Mouse (Mus musculus) CH12F3 (cell line): ENCODE measurements around the gene 6330403K07Rik.

Experiments used
- in situ Hi-C: fragments of 300-500 bp; cut with MboI; formaldehyde crosslinking; loops from 2 replicates; pipeline ENCODE4 v1.14.3; 2020; ENCODE audit warnings: low sequenced_read_pairs

6330403K07Rik gene

DNA sequence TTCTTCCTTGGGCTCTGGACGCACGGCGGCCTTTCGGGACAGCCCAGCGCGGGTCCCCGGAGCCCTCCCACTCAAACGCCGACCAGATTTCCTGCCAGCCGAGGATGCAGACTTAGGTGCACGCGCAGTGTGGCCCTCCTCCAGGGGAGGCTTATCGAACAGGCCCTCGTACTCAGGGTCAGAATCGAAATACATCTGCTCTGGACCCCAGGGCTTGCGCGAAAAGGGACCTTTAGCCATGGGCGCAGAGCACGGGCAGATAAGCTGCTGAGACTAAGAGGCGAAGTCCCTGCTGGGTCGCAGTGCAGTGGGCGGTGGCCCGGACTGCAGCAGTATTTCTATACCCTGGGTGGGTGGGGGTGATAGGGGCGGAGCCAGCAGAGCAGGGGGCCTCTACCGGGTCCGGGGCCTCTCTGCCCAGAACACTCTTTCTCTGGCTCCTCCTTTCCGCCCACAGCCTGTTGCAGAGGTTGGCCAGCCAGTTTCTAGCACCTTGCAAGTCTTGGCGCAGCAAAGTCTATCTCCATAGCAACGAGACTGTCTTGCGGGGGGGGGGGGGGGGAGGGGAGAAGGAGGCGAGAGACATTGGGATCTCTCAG lies at the start of gene 6330403K07Rik:
Gene 6330403K07Rik, minus strand, starts transcription at position 351 of the 599 bp plus-strand sequence.
- in situ Hi-C loops: no loop called here

DNA sequence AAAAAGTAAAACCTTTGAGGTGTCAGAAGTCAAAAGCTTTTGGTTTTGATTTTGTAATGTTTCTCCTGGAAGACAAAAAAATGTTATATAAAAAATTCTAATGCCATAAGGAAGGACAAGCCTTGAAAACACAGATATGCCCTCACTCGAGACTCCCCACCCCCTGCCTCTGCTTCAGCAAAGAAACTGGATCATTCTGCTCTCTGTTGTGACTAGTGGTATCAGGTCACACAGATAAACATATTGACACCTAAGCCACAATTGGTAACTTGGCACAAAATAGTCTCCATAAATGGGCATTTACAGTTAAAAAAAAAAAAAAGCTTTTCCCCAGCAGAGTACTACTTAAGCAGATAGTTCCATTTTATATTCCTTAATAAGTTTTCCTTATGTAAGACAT lies 43.0 kb upstream of the 6330403K07Rik start:
- in situ Hi-C loops: no loop called here

DNA sequence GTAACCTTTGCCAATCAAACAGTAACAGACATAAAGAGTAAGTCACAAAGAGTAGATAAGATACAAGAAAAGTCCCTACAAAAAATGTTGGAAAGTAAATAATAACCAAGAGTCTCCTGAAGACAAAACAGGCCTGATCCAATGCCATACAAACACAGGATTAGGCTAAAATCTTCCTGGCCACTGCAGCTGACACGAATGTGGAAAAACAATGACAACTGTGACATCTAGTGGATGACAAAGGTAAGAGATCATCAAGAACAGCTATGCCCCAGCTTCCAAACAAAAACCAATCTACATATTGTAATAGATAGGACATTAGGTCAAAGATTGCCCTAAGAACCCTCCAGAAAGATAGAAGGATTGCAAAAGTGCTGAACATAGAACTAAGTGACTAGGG lies 19.2 kb upstream of the 6330403K07Rik start:
- in situ Hi-C loops: no loop called here

DNA sequence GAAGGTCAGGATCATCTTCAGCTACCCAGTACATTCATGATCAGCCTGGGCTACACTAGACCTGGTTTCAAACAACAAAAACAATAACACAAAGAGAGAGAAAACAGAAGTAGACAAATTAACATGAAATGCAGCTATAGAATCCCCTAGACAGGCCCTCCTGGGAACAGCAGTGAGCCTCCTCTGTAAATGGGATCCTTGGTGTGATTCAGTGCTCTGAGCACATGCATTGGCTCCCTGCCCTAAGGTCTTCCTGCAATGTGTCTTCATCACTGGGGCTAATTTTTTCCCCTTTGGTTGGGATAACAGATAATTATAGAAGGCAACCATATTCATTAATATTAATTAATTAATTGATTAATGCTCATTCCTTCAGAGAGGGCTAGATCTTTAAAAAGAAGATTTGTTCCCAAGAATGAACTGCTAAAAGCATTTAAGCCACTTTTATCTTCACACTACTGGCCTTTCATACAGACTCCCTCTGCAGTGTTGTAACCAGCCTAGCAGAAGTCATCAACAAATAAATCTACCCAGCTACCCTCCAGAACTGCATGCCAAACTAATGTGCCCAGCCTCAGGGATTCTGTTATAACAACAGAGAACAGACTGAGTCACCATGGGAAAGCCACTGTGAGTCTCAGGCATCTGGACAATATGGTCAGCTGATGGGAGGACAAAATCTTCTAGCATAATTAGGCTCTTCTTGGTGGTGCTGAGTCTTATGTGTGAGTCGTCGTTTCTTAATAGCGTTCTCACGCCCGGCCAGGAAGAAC lies 6.4 kb upstream of the 6330403K07Rik start:
- in situ Hi-C loops: no loop called here

DNA sequence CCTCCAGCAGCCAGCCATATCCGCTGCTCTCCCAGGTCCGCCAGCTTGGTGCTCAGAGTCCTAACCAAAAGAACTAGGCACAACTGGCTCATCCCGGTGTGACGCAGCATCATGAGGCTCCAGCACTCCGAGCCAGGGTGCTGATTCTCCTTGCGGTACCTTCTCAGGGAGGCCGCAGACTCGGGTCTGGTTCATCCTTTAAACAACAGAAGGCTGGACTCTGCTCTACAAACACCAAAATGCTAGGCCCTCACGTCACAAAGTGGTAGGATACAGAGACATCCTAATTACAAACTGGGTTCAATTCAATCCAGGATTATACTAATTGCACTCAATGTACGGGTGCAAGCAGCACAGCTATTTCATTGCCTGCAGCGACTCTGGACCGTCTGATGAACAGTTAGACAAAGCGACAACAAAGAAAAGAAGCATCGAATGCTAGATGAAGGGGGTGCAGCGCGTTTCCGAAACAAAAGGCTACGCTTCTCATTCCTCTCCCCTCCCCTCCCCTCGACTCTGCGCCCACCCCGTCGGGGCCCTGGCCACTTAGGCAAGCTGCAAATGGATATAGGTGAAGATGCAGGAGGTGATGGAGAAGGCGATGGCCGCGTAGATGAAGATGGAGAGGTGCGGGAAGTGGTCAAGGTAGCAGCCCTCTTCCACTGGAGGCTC lies 686 bp downstream of the 6330403K07Rik start:
- in situ Hi-C loops: no loop called here

DNA sequence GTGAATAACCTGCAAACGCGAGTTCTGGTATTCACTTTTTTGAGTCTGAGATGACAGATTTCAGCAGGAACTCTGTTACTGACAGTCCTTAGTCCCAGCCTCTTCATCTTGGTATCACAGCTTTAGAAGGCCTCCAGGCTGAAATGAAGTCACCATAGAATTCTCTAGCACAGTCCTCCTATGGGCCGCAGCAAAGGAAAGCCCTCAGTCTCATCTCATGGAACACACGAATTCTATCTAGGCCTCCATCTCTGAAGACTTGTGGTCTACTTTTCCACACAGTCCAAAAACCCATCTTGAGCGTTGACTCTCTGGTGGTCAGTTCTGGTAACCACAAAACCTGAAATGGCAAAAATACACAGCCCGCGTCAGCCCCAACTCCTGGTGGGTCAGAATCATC lies 1.2 kb downstream of the 6330403K07Rik start:
- in situ Hi-C loops: no loop called here

DNA sequence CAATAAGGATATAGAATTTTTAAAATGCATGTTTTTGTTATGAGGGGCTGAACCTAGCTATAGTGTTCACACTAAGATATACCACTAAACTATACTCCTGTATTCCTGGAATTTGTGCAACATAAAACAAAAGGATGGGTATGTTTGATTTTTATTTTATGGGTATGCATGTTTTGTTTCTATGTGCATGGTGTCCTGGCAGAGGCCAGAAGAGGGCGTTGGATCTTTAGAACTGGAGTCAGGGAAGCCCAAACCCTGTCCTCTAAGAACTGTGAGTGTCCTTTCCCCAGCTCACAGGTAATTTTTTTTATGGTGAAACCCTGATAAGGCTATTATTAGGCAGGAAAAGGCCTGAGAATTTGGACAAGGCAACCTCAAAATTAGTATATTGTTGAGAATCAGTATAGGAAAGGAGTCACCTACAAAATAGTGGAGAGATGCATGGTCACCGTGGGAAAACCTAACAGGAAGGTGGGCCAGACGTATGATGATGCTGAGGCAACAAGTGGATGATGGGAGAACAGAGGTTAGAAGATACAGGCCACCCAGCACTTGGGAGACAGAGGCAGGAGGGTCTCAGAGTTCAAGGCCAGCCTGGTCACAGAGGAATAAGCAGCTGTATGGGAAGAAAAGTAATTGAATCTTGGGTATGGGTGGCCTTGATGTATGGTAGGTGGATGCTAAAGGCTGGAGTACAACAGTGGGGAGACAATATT lies 3.8 kb downstream of the 6330403K07Rik start:
- in situ Hi-C loops: no loop called here

DNA sequence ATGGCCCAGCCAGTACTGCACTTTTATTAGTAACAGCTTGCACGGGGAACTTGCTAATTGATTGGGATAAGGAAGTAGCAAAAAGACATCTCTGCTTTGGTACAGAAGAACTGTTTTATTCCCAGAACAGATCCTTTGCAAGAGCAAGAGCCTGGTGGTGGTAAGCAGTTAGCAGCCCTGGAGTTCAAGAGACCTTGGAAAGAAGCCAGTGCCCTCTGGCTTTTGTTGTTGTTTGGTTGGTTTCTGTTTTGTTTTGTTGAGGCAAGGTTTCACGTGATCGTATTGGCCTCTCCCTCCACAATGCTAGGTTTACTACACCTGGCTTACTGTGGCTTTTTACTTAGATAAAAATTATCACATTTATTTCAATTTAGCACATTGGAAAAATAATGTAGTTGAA lies 5.0 kb downstream of the 6330403K07Rik start:
- in situ Hi-C loops: no loop called here

DNA sequence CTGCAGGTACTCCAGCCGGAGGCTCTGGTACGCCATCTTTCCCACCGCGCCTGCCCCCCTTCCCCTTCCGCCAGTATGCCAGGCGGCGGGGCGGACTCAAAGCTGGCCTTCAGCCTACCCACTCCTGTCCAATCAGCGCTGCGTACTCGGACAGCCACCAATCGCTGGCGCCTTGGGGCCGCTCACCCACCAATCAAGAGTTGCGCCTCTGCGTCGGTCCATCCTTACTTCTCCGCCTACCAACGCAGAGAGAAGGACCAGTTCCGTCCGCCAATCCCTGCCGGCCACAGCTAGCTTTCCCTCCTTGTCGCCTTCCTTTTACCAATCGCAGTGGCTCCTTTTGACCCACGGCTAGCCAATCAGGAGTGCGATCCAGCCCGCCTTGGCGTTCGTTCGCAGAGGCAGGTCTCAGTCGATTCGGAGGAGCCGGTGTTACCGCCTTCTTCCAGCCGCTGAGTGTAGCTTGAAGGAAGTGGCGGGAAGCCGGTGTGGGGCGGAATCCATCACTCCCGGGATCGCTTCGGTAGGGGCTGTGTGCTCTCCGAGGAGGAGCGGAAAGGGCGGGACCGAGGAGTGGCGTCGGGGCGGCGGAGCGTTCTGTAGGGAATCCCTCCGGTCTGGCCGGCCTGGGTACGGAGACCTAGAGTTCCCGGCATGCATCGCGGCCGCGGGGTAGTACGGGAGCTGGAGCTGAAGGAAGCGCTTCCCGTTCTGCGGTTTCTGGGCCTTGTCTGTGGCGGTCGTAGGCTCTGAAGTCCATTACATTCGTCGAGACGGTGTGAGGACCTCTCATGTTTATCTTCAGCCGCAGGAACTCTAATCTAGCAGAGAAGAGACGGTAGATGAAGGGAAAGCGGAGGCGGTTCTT lies 13.9 kb downstream of the 6330403K07Rik start, which contains the start of the genes Mis12 and Derl2:
Gene Mis12, plus strand, starts transcription at position 411 of the 868 bp plus-strand sequence.
Gene Derl2, minus strand, starts transcription at position 641 of the 868 bp plus-strand sequence.
- in situ Hi-C loops: no loop called here

DNA sequence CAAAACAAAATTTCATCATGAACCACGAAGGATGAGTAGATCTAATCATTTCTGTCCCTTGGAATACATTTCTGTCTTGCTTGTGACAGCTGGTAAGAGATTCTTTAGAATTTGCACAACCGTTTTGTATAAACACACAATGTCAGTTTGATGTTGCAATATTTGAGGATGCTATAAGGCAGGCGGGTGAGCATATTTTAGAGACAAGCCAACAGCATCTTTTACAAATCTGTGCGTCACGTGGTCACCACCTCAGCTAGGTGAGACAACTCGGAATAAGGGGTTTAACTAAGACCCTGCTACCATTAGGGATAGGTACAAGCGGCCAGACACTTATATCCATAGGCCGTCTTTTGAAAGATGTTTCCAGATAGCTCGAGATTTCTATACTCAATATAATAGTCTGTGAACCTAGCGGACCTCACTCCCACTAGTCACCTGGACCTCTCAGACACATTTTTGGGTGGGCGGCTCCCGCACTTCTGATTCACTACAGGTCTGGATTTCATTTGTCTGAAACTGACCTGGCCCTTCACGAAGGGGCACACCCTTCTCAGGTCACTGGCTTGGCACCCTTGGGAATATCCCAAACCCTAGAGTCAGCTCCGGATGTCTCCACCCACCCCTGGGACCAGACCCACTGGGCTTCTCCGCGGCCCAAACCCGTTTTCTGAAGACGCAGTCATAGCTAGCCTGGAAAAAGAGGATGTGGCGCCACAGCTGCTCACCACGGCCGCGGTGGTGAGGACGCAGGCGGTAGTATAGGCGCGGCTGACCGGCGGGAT lies 14.7 kb downstream of the 6330403K07Rik start:
- in situ Hi-C loops: no loop called here

DNA sequence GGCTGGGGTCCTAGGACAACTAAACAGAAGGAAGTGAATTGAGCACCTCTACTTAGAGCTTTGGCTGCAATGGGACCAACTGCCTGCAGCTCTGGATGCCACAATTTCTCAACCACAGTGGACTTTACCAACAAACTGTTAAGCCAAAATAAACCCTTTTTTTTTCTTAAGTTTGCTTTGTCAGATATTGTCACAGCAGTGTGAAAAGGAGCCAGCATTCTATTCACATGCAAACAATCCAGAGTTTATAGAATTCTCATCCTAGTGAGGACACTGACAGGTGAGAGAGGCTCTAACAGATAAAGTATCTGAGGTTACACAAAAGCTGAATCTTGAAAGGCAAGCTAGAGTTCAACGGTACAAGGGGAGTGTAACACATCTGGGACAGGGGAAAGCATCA lies 16.3 kb downstream of the 6330403K07Rik start:
- in situ Hi-C loops: no loop called here

DNA sequence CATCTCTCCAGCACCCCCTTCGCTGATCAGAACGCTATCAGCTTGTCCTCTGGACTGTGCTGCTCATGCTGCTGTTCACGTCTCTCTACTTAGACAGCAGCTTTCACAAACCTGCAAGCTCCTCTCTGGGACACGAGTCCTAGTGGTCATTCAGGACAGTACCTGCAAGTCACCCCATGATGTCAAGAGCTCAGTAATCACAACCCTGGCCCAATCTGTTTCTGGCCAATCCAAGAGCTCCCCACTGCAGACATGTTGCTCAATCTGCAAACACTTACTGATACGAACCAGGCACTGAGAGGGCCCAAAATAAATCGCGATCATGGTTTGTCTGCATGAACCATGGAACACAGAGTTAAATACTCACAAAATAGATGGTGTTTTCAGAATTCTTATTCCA lies 20.6 kb downstream of the 6330403K07Rik start:
- in situ Hi-C loops: no loop called here

DNA sequence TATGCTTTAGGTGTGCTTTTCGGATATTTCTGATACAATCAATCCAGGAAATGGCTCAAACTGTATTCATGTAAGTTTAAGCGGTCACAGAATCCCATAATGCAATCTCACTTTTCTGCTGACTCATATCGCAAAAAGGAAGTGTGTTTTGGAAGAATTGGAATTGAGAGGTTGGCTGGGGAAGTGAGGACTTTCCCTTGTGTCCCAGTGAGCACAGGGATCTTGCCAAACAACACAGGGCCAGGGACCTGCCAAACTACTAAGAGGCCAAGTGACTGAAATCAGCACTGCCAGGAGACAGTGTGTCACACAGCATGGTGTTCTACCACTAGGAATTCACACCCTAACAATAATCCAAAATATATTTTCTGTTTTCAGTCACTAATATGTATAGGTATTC lies 25.0 kb downstream of the 6330403K07Rik start:
- in situ Hi-C loops: no loop called here

DNA sequence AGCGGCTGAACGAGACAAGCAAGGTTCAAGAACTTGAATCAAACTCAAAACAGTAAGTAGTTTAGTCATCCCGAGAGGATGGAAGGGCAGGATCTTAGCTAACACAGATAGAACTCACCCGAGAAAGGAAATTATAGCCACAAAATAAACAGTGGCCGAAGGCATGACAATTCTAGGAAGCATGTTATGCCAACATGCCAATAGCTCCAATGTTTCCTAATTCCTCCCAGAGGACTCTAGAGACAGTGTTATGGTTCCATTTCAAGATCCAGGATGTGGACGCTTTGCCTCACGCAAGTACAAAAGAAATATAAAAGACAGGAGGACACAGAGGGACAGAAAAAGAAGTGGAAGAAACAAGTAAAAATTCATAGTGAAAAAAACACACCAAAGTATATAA lies 25.5 kb downstream of the 6330403K07Rik start:
- in situ Hi-C loops: no loop called here

DNA sequence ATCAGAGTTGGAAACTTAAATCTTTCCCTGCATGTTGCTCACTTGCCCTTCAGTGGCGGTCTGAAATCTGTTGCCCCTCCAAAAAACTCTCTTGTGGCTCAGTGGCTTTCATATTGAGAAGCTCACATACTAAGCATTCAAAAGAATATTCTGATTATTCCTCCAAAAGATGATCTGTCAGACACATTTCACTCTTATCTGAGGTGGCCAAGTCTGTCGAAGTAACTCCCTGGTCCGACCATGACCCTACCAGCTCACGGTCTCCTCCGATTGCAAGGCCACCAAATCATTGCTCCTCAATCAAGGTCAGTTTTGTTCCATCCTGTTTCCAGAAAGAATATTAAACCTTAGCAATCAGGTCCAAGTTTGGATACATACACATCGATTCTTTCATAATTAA lies 26.3 kb downstream of the 6330403K07Rik start:
- in situ Hi-C loops: no loop called here

DNA sequence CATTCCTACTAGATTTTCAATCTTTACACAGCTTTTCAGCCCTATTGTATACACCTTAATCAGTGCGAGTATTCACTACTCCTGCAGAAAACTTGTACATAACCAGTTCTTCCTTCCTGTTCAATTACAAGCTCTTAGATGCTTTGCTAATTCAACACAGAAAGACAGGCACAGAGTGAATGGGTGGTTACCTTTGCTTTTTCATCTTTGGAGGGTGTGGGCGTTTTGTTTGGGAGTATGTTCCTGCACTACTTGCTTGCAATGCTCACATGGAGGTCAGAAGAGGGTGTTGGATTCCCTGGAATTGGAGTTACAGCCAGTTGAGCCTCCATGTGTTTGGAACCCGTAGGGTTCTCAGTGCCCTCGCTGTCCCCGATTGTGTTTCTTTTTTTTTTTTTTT lies 28.3 kb downstream of the 6330403K07Rik start:
- in situ Hi-C loops: no loop called here

DNA sequence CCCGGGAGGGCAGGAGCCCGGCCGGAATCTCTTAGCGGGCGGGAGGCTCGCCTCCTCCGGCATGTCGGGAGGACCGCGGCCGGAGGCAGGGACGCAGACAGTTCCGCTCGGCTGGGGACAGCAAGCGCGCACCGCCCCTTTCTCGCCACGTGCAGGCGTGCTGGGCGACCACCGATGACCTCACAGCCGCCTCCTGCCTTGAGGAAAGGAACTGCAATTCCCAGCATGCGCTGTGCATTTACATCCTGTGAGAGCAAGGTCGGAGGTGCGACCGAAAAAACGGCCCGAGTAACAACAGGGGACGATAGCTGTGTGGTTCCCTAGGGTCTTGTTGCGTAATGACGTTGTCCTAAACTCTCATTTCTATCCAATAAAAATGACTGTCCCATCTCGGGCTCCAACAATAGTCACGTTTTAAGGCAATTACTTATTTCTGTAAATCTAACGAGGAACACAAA lies 29.0 kb downstream of the 6330403K07Rik start, which contains the start of gene Dhx33:
Gene Dhx33, minus strand, starts transcription at position 122 of the 458 bp plus-strand sequence.
- in situ Hi-C loops: no loop called here

DNA sequence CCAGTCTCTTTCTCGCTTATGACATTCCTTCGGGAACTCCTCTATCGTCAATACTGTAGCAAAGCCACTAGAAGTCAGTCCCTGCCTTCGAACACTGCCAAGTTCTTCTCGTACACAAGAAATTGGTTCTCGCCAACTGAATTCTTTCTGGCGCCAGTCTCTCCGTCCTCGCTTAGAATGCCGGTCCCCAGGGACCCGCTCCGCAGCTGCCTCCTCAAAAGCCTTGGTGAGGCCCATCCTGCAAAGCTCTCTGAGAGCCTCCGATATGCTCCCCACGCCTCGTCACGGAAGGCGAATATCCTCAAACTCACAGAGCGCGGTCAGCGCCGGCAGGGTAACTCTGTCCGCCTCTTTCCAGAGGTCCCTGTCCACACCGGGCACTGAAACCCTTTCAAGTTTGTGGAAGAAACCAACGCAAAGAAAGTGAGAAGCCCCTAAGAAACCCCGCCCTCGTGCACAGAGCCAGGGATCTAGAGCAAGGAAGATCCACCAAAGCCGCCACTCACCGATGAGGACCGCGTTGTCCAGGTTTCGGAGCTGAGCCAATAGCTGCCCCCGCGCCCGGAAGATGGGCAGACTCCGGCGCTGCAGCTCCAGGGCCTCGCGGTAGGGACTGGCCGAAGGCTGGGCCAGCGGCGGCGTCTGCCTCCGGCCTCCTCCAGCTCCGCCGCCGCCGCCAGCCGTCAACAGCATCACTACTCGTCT lies 29.6 kb downstream of the 6330403K07Rik start:
- in situ Hi-C loops: no loop called here

DNA sequence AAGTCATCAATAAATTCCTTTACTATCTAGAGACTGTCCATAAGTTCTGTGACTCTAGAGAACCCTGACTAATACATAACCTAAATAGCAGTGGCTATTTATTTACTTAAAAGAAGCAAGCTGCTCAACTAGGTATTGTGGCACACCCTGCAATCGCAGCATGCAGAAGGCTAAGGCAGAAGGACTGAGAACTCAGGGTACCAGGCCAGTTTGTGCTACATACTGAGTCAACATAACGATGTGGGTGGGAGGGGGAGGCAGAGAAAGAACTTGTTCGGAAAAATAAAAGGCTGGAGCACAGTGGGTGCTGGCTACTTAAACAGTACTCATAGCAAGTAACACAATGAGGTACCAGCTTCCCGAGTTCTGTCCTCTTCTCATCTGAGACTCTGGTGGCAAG lies 32.1 kb downstream of the 6330403K07Rik start:
- in situ Hi-C loops: no loop called here
